Mouse (Mus musculus) kidney, adult 2 months (tissue): ENCODE results near the gene Uvrag. TPM values are rescaled to one million over a fixed set of nuclear protein-coding genes. Genes with fewer than 3 reads are reported as not detected.

Experiments
- DNase-seq: peaks from one replicate; pipeline ENCODE4 v3.0.0; 2021
- H3K27ac ChIP-seq: fragments of 200-500 bp; 2 replicates; pipeline ENCODE4 v1.5.1; 2012; ENCODE audit warnings: low read depth, low read length, control low read depth, inconsistent platforms; ENCODE audit not compliant: insufficient read depth
- H3K27me3 ChIP-seq: fragments of 200-500 bp; replicated peaks from 2 replicates; pipeline ENCODE4 v1.6.1; 2012; ENCODE audit warnings: mild to moderate bottlenecking, moderate library complexity, low read length, inconsistent platforms; ENCODE audit not compliant: control insufficient read depth, insufficient read depth
- H3K36me3 ChIP-seq: fragments of 200-500 bp; 2 replicates; pipeline ENCODE4 v1.6.1; 2012; ENCODE audit warnings: mild to moderate bottlenecking, moderate library complexity, low read length, inconsistent platforms; ENCODE audit not compliant: control insufficient read depth, insufficient read depth
- H3K4me1 ChIP-seq: fragments of 200-500 bp; 2 replicates; pipeline ENCODE4 v1.6.1; 2011; ENCODE audit warnings: low read length; ENCODE audit not compliant: control insufficient read depth, insufficient read depth
- H3K4me3 ChIP-seq: fragments of 200-500 bp; 2 replicates; pipeline ENCODE4 v1.5.1; 2011; ENCODE audit warnings: mild to moderate bottlenecking, low read depth, low read length, control low read depth; ENCODE audit not compliant: insufficient read depth
- CTCF ChIP-seq: fragments of 200-500 bp; conservative IDR thresholded peaks from 2 replicates; pipeline ENCODE4 v1.5.1; 2011; ENCODE audit warnings: low read depth, mild to moderate bottlenecking, control low read depth, low read length, moderate library complexity, mixed read lengths; ENCODE audit not compliant: insufficient read depth, insufficient read length
- POLR2A ChIP-seq: fragments of 200-500 bp; IDR thresholded peaks from one replicate; pipeline ENCODE4 v1.6.1; 2011; ENCODE audit warnings: low read depth, low read length, control low read depth
- WGBS: fragments of 180-500 bp; shearing (Covaris S2); methylation state at CpG from one replicate; pipeline ENCODE4 v1.1.7; 2018; 5-methylcytosine and 5-hydroxymethylcytosine counted together
- polyA plus RNA-seq: library from polyadenylated mRNA; depleted of rRNA; stranded (reverse); fragments of >200 nt; gene quantifications from 2 replicates; pipeline ENCODE4 v1.2.3, GENCODE M21; 2012

The Uvrag gene
- polyA plus RNA-seq, 1 experiment: 8.0 TPM

- no peak for DNase-seq
- TF ChIP-seq POLR2A (no peak), CTCF (no peak)
- Histone ChIP-seq H3K4me3 (no peak overlapping the region), H3K4me1 (peaks cover 39% of the 10 kb centered on the region), H3K36me3 (no peaks in the 10 kb centered on the region), H3K27ac (no peak overlapping the region), H3K27me3 (no peaks in the 10 kb centered on the region)
- WGBS: 64% methylated on average over 6 of the region's 6 CpGs
Measured at GRCm38 (mm10) chr7:99172898-99173297, 32.0 kb upstream of the Uvrag start.

GRCm38 (mm10) chr7:99171730-99172463, 31.0 kb upstream of the Uvrag start:
- H3K36me3 ChIP-seq: no peaks in the 10 kb centered on the region
- H3K4me3 ChIP-seq: no peak overlapping the region
- peaks cover 44% of the 10 kb centered on the region for H3K4me1 ChIP-seq
- DNase-seq: peak; percentile 57
- no peak for TF ChIP-seq POLR2A
- TF ChIP-seq CTCF: no peak
- H3K27ac ChIP-seq: no peak overlapping the region
- 54% methylated on average over 10 of the region's 10 CpGs for WGBS
- H3K27me3 ChIP-seq: no peaks in the 10 kb centered on the region

DNA sequence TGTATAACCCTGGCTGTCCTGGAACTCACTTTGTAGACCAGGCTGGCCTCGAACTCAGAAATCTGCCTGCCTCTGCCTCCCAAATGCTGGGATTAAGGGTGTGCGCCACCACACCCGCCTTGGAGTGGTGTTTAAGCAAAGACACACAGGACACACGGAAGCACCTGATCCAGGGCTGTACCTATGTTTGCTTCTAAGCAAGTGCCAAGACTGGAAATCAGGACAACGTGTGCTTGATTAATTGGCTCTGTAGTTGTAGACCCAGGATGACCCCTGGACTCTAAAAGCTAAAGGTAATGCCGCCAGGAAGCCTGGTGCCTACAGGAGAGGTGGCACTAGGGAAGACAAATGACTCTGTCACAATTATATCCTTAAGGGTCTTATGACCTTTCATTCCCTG, 29.6 kb upstream of the Uvrag start:
- peak overlapping the region; percentile 61; the same call in 1 of the 2 replicates for H3K27ac ChIP-seq
- no peak for DNase-seq
- WGBS: 73% methylated on average over 6 of the region's 6 CpGs
- H3K36me3 ChIP-seq: no peaks in the 10 kb centered on the region
- H3K4me3 ChIP-seq: no peak overlapping the region
- no peak for TF ChIP-seq POLR2A
- TF ChIP-seq CTCF: no peak
- peaks cover 46% of the 10 kb centered on the region for H3K4me1 ChIP-seq
- no peaks in the 10 kb centered on the region for H3K27me3 ChIP-seq

- TF ChIP-seq POLR2A (no peak), CTCF (no peak)
- Histone ChIP-seq H3K27me3 (no peaks in the 10 kb centered on the region), H3K27ac (peak overlapping the region; percentile 77), H3K4me3 (no peak overlapping the region), H3K4me1 (peaks cover 46% of the 10 kb centered on the region), H3K36me3 (no peaks in the 10 kb centered on the region)
- peak; percentile 86 for DNase-seq
- 63% methylated on average over 9 of the region's 9 CpGs for WGBS
Measured at GRCm38 (mm10) chr7:99169717-99170403, 28.9 kb upstream of the Uvrag start.

GRCm38 (mm10) chr7:99168756-99169155, 27.8 kb upstream of the Uvrag start:
- 75% methylated on average over 6 of the region's 6 CpGs for WGBS
- no peak for DNase-seq
- H3K4me3 ChIP-seq: no peak overlapping the region
- no peaks in the 10 kb centered on the region for H3K27me3 ChIP-seq
- TF ChIP-seq POLR2A (no peak), CTCF (no peak)
- H3K36me3 ChIP-seq: no peaks in the 10 kb centered on the region; the same call in 1 of the 2 replicates
- peaks cover 49% of the 10 kb centered on the region for H3K4me1 ChIP-seq
- H3K27ac ChIP-seq: peak overlapping the region; percentile 77

- DNase-seq: peak; percentile 96
- WGBS: 16% methylated on average over 5 of the region's 5 CpGs
- peaks cover 53% of the 10 kb centered on the region for H3K4me1 ChIP-seq
Measured at GRCm38 (mm10) chr7:99167939-99168338, 27.0 kb upstream of the Uvrag start.

DNA sequence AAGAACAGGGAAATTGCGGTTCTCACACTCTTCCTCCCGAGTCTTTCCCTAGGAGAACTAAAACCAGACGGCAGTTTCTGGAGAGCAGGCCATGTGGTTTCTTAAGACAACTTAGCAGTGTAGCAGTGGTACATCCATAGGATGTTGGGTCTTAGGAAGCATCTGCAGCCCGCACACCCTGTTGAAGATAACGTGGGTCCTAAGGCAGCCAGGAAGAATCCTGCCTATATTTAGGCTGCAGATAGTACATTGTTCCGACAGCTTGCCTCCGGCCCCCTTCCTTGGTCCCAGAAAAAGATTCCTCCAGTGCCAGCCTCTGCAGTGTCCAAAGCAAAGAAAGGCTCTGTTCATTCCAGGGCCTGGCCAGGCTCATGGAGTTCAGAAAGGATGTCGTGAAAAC, 25.2 kb upstream of the Uvrag start:
- no peak for TF ChIP-seq CTCF
- TF ChIP-seq POLR2A: no peak
- Histone ChIP-seq H3K27ac (no peak overlapping the region), H3K27me3 (no peaks in the 10 kb centered on the region), H3K36me3 (no peaks in the 10 kb centered on the region; the same call in 1 of the 2 replicates), H3K4me3 (no peak overlapping the region), H3K4me1 (peaks cover 58% of the 10 kb centered on the region)
- DNase-seq: no peak
- 86% methylated on average over 8 of the region's 8 CpGs for WGBS

More at GRCm38 (mm10) chr7:99167939-99168338, 27.0 kb upstream of the Uvrag start:
- Histone ChIP-seq H3K27me3 (no peaks in the 10 kb centered on the region), H3K27ac (peak overlapping the region; percentile 77), H3K36me3 (no peaks in the 10 kb centered on the region; the same call in 1 of the 2 replicates), H3K4me3 (no peak overlapping the region)
- TF ChIP-seq POLR2A: no peak
- TF ChIP-seq CTCF: no peak
